Mouse (Mus musculus) lung, embryonic 16.5 days (tissue): ENCODE measurements around the gene Ahsg. TPM values are rescaled to one million over a fixed set of nuclear protein-coding genes. Genes with fewer than 3 reads are reported as not detected.

ENCODE experiments used
- ATAC-seq: fragments of 200-750 bp; cut with Nextera tagmentation; 2 replicates; pipeline ENCODE4 v1.8.0; 2017; ENCODE audit warnings: low read depth, mild to moderate bottlenecking, moderate library complexity
- H3K27ac ChIP-seq: fragments of 300-500 bp; sonication (generic); 2 replicates; pipeline ENCODE4 v1.5.1; 2014; ENCODE audit warnings: mild to moderate bottlenecking, control low read depth, low read length
- H3K27me3 ChIP-seq: fragments of 300-500 bp; sonication (generic); 2 replicates; pipeline ENCODE4 v1.6.1; 2014; ENCODE audit warnings: low read depth, low read length, mixed read lengths; ENCODE audit not compliant: control insufficient read depth, insufficient read depth
- H3K36me3 ChIP-seq: fragments of 300-500 bp; sonication (generic); 2 replicates; pipeline ENCODE4 v1.6.1; 2014; ENCODE audit warnings: low read length; ENCODE audit not compliant: control insufficient read depth, insufficient read depth
- H3K4me1 ChIP-seq: fragments of 300-500 bp; sonication (generic); replicated peaks from 2 replicates; pipeline ENCODE4 v1.6.1; 2014; ENCODE audit warnings: low read length, mixed read lengths; ENCODE audit not compliant: control insufficient read depth, insufficient read depth
- H3K4me2 ChIP-seq: fragments of 300-500 bp; sonication (generic); 2 replicates; pipeline ENCODE4 v1.6.1; 2014; ENCODE audit warnings: low read depth, low read length, control low read depth
- H3K4me3 ChIP-seq: fragments of 300-500 bp; sonication (generic); 2 replicates; pipeline ENCODE4 v1.5.1; 2014; ENCODE audit warnings: mild to moderate bottlenecking, low read length, control low read depth
- H3K9ac ChIP-seq: fragments of 300-500 bp; sonication (generic); 2 replicates; pipeline ENCODE4 v1.6.1; 2014; ENCODE audit warnings: low read length, control low read depth
- H3K9me3 ChIP-seq: fragments of 300-500 bp; sonication (generic); 2 replicates; pipeline ENCODE4 v1.6.1; 2016; ENCODE audit warnings: low read length; ENCODE audit not compliant: control insufficient read depth
- WGBS: fragments of 180-500 bp; shearing (Covaris S2); extraction: QIAGEN DNeasy Blood & Tissue Kit; methylation state at CpG from one replicate; pipeline ENCODE4 v1.1.7; 2014; 5-methylcytosine and 5-hydroxymethylcytosine counted together
- polyA plus RNA-seq: library from polyadenylated mRNA; unstranded; fragments of >200 nt; fragmentation: Nextera tagmentation; extraction: Ambion mirVana; gene quantifications from 2 replicates; pipeline ENCODE4 v1.2.1, GENCODE M21; 2015

Gene Ahsg
- polyA plus RNA-seq, 1 experiment from 2014 or later: 8.9 TPM

GRCm38 (mm10) chr16:22901326-22901725 is 10.2 kb downstream of the Ahsg start:
- no peak overlapping the region for H3K27ac ChIP-seq
- 42% methylated on average over 3 of the region's 3 CpGs for WGBS
- no peak for ATAC-seq
- no peaks in the 10 kb centered on the region for H3K36me3 ChIP-seq
- no peaks in the 10 kb centered on the region for H3K9me3 ChIP-seq
- H3K4me3 ChIP-seq: no peak overlapping the region
- no peak overlapping the region for H3K4me2 ChIP-seq
- no peaks in the 10 kb centered on the region for H3K27me3 ChIP-seq
- H3K9ac ChIP-seq: no peak overlapping the region
- H3K4me1 ChIP-seq: no peaks in the 10 kb centered on the region

GRCm38 (mm10) chr16:22909290-22909689 is 18.2 kb downstream of the Ahsg start:
- no peak overlapping the region for H3K9ac ChIP-seq
- no peaks in the 10 kb centered on the region for H3K9me3 ChIP-seq
- H3K27me3 ChIP-seq: no peaks in the 10 kb centered on the region
- no peak overlapping the region for H3K4me3 ChIP-seq
- ATAC-seq: no peak
- no peak overlapping the region for H3K27ac ChIP-seq
- H3K36me3 ChIP-seq: no peaks in the 10 kb centered on the region
- 83% methylated on average over 6 of the region's 6 CpGs for WGBS
- no peaks in the 10 kb centered on the region for H3K4me1 ChIP-seq
- no peak overlapping the region for H3K4me2 ChIP-seq

- no peak overlapping the region for H3K4me3 ChIP-seq
- 72% methylated on average over 3 of the region's 3 CpGs for WGBS
Measured at GRCm38 (mm10) chr16:22911986-22912385, 20.9 kb downstream of the Ahsg start.

GRCm38 (mm10) chr16:22912886-22913285 is 21.8 kb downstream of the Ahsg start:
- no peak overlapping the region for H3K4me2 ChIP-seq
- H3K4me3 ChIP-seq: no peak overlapping the region
- H3K9ac ChIP-seq: no peak overlapping the region
- H3K9me3 ChIP-seq: no peaks in the 10 kb centered on the region
- H3K27ac ChIP-seq: no peak overlapping the region
- no peaks in the 10 kb centered on the region for H3K36me3 ChIP-seq
- H3K27me3 ChIP-seq: no peaks in the 10 kb centered on the region
- H3K4me1 ChIP-seq: no peaks in the 10 kb centered on the region
- ATAC-seq: no peak
- 60% methylated on average over 6 of the region's 6 CpGs for WGBS

More at GRCm38 (mm10) chr16:22911986-22912385, 20.9 kb downstream of the Ahsg start:
- Histone ChIP-seq H3K9me3 (no peaks in the 10 kb centered on the region), H3K27ac (no peak overlapping the region), H3K4me1 (no peaks in the 10 kb centered on the region), H3K27me3 (no peaks in the 10 kb centered on the region), H3K36me3 (no peaks in the 10 kb centered on the region), H3K4me2 (no peak overlapping the region), H3K9ac (no peak overlapping the region)
- ATAC-seq: no peak

- Histone ChIP-seq H3K9me3 (no peaks in the 10 kb centered on the region), H3K4me1 (no peaks in the 10 kb centered on the region), H3K4me2 (no peak overlapping the region), H3K27me3 (no peaks in the 10 kb centered on the region), H3K4me3 (no peak overlapping the region), H3K36me3 (no peaks in the 10 kb centered on the region), H3K27ac (no peak overlapping the region), H3K9ac (no peak overlapping the region)
- ATAC-seq: no peak
Measured at GRCm38 (mm10) chr16:22914276-22914675, 23.2 kb downstream of the Ahsg start.

GRCm38 (mm10) chr16:22918034-22918433 is 27.0 kb downstream of the Ahsg start, which contains the start of gene Fetub:
TSS of gene Fetub (plus strand) at chr16:22918334.
- no peak within 1 kb of the TSS for H3K9ac ChIP-seq
- no peak within 1 kb of the TSS for H3K4me2 ChIP-seq
- H3K4me1 ChIP-seq: no peaks in the 10 kb centered on the region
- 79% methylated on average over 5 of the region's 5 CpGs for WGBS
- no peaks in the 10 kb centered on the region for H3K9me3 ChIP-seq
- no peak within 1 kb of the TSS for H3K27ac ChIP-seq
- H3K4me3 ChIP-seq: no peak within 1 kb of the TSS
- no peaks in the 10 kb centered on the region for H3K36me3 ChIP-seq
- no peak for ATAC-seq
- no peaks in the 10 kb centered on the region for H3K27me3 ChIP-seq

GRCm38 (mm10) chr16:22918664-22919312 is 27.7 kb downstream of the Ahsg start:
- Histone ChIP-seq H3K9me3 (no peaks in the 10 kb centered on the region), H3K27ac (no peak overlapping the region), H3K4me3 (no peak overlapping the region), H3K4me1 (no peaks in the 10 kb centered on the region), H3K36me3 (no peaks in the 10 kb centered on the region), H3K9ac (no peak overlapping the region), H3K27me3 (no peaks in the 10 kb centered on the region), H3K4me2 (no peak overlapping the region)
- 71% methylated on average over 15 of the region's 15 CpGs for WGBS
- ATAC-seq: no peak

- Histone ChIP-seq H3K27ac (no peak overlapping the region), H3K4me2 (no peak overlapping the region), H3K9ac (no peak overlapping the region), H3K4me1 (no peaks in the 10 kb centered on the region), H3K9me3 (no peaks in the 10 kb centered on the region), H3K27me3 (no peaks in the 10 kb centered on the region), H3K4me3 (no peak overlapping the region), H3K36me3 (no peaks in the 10 kb centered on the region)
- WGBS: 39% methylated on average over 18 of the region's 18 CpGs
- peak; percentile 60; the same call in 1 of the 2 replicates for ATAC-seq
Measured at GRCm38 (mm10) chr16:22919971-22920854, 29.1 kb downstream of the Ahsg start.

GRCm38 (mm10) chr16:22921761-22922160 is 30.7 kb downstream of the Ahsg start:
- Histone ChIP-seq H3K4me2 (no peak overlapping the region), H3K36me3 (no peaks in the 10 kb centered on the region), H3K9me3 (no peaks in the 10 kb centered on the region), H3K27me3 (no peaks in the 10 kb centered on the region), H3K27ac (no peak overlapping the region), H3K9ac (no peak overlapping the region), H3K4me3 (no peak overlapping the region), H3K4me1 (no peaks in the 10 kb centered on the region)
- no peak for ATAC-seq
- WGBS: 89% methylated on average over 5 of the region's 5 CpGs
